Mouse (Mus musculus) adipocyte (in vitro differentiated cells): Measurements from ENCODE around the gene Armcx4.
"Not testable (repeated sequence)": the region's sequence is repeated elsewhere in the genome, so short reads cannot be mapped to it uniquely, and the experiment has no call there.

Source experiments
- DNase-seq: peaks from one replicate; pipeline ENCODE4 v3.0.0-alpha.2; 2016; ENCODE audit warnings: low spot score

Gene Armcx4

DNA sequence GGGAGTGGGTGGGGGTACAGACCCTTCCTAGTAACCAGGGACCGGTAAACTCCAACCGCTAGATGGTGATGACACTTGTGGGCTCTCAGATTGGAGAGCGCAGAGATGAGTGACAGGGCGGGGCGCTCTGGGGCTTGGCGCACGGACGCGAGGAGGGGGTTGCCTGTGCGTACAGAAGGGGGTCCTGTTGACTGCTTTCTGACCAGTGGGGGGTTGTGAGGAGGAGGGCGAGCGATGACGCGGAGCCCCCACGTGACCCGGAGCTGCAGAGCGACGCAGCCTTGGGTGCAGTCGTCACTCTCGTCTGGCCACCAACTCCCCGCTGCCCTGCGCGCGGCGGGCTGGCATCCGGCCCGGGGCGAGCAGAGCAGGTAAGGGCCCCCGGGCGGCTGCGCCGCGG lies at the start of gene Armcx4:
Armcx4 (plus strand) TSS at position 253 of the 400 bp plus-strand sequence.
- DNase-seq: peak; percentile 21

- DNase-seq: no peak
Observed at GRCm38 (mm10) chrX:134641000-134641760, 45.1 kb upstream of the Armcx4 start.

- no peak for DNase-seq
Observed at GRCm38 (mm10) chrX:134646338-134646737, 40.0 kb upstream of the Armcx4 start.

- no peak for DNase-seq
Observed at GRCm38 (mm10) chrX:134647421-134647820, 38.9 kb upstream of the Armcx4 start.

GRCm38 (mm10) chrX:134648031-134648692 lies 38.2 kb upstream of the Armcx4 start:
- peak; percentile 89 for DNase-seq

DNA sequence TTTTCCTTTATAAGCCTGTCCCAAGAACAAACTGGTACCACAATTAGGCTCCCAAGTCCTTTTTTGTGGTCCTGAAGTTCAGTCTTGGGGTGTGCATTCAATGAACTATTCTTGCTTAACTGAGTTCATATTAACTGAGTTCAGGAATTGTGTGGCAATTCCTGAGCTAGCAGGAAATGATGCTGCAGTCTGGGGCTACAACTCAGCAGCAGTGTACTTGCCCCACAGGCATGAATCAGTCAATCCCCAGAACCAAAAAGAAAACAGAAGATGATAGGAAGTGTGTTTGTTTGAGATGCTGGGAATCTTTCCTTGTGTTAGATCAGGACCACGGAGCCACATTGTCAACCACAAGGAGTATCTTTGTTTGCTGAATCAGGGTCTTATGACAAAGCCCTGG lies 34.3 kb upstream of the Armcx4 start:
- DNase-seq: no peak

GRCm38 (mm10) chrX:134661586-134661985 lies 24.7 kb upstream of the Armcx4 start:
- DNase-seq: no peak

DNA sequence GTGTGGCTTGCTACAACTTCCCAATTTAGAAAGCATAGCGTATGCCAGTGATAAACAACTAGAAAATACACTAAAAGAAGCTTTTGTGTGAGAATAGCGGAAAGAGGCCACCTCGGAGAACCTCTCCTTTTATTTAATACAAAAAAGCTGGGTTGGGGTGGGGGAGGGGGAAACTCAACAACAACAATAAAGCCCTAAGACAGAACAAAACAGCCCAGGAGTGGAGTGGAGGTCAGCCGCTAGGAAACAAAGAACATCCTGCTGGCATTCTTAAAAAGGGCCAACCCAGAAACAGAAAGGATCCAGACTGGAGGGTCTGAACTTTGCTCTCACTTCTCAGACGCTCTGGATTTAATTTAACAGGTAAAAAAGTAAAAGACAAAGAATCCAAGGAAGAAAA lies 11.3 kb upstream of the Armcx4 start:
- DNase-seq: no peak

GRCm38 (mm10) chrX:134675959-134676358 lies 10.4 kb upstream of the Armcx4 start:
- no peak for DNase-seq

DNA sequence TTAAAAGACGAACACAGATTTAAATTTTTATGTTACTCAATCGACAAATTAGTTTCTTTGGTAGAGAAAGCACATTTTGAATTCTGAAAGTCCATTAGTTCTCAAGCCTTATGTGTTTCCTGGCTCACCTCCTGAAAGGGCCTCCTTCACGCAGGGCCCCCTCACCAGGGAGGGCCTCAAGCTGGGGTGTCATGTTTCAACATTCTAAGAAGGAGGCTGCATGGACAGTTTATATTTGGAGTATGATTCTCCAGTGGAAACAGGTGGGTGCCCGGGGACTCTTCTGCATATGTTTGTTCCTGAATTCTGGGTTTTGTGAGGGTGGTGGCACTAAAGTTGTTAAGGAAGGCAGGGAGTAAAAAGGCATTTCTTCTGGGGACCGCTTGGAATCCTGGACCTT lies 1.4 kb upstream of the Armcx4 start:
- no peak for DNase-seq

GRCm38 (mm10) chrX:134686739-134687171 lies 436 bp downstream of the Armcx4 start:
- peak; percentile 24 for DNase-seq

DNA sequence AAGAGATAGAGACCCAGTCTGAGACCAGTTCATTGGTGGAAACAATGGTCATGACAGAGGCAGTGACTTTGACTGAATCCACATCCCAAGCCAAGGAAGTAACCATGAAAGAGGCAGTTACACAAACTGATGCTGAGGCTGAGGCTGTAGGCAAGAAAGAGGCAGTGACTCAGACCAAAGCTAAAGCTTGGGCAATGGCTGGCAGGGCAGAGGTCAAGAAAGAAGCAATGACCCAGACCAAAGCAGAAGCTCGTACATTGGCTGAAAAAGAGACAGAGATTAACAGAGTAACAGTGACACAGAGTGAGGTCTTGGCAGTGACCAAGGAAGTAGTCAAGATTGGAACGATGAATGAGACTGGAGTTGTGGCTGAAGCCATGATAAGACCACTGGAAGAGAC lies 3.4 kb downstream of the Armcx4 start:
- peak; percentile 28 for DNase-seq

GRCm38 (mm10) chrX:134690871-134691539 lies 4.7 kb downstream of the Armcx4 start:
- peak; percentile 62 for DNase-seq

GRCm38 (mm10) chrX:134691540-134691935 lies 5.2 kb downstream of the Armcx4 start:
- DNase-seq: peak; percentile 70

- no peak for DNase-seq
Observed at GRCm38 (mm10) chrX:134716863-134717262, 30.5 kb downstream of the Armcx4 start.

DNA sequence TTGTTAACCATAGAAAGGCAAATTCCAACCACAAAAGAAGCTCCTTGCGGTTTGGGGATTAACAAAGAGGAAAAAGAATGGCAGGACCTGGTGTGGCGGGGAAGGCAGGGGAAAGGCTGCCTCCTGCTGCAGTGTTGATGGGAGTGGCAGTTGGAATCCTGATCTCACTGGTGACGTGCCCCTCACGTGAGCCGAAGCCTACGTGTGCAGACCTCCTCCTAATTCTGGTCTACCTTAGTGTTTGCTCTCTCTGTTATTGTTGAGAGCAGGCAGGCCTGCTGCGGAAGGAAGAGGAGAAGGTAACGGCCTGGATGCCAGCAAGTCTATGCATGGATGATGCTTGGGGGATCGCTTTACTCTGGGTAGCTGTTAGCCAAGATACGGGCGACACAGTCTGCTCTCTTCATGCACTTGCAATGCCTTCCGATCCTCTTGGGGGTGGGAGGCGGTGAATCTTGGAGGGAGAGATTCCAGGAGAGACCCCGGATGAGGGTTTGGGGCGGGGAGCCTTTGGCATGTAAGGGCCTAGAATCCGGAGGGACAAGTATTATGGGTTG lies 31.5 kb downstream of the Armcx4 start, which contains the start of gene Armcx1:
Armcx1 (plus strand) TSS at position 212 of the 557 bp plus-strand sequence.
- DNase-seq: peak; percentile 73

DNA sequence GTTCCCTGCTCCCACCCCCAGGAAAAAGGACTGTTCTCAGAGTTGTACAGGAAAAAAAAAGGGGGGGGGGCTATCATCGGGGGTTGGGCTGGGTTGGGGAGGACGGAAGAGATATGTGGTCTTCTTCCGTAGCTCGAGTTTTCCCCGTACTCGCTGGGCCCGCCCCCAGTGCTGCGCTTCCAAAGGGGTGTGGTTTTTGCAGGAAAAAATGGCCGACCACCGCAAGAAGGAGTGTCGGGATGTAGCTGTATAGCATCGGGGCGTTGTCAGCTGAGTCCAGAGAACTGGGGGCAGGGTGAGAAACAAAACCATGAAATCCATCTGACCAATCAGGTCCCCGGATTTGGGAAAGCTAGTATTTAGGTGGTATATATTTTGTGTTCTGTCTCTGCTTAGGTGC lies 32.2 kb downstream of the Armcx4 start:
- DNase-seq: peak; percentile 50

GRCm38 (mm10) chrX:134723762-134724161 lies 37.4 kb downstream of the Armcx4 start:
- not testable (repeated sequence) for DNase-seq

DNA sequence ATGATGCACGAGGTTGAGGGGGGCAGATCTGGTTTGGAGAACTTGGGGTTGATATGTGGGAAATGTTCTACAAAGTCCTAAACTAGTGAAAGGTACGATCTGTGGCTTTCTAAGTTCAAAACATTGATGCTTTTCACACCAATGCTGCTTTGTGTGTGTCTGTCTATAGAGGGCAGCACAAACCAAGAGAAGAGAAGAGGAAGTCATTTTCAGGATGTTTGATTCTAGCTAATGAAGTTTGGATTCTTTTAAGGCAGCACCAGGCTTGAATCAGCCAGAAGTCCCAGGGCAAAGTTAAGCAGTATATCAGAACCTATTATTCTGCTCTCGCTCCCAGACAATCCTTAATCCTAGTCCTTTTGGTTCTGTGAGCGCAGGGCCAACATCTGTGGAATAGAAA lies 43.5 kb downstream of the Armcx4 start:
- DNase-seq: peak; percentile 48

DNA sequence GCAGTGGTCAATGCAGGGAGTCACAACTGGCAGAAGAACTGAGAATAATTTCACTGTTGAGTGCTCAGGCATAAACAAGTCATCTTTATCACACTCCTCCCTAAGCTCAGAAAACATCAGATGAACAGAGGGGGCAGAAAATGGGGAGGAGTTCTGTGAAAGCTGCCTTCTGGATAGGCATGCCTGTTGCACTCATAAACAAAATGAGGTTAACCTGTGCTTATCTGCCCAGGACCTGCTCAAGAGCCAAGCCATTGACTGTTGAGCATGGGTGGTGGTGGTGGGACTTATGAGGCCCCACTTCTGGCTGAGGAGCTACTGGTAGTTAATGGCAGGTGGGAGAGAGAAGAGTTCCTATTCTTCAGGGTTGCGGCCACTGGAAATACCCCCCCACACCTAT lies 51.5 kb downstream of the Armcx4 start:
- no peak for DNase-seq

- no peak for DNase-seq
Observed at GRCm38 (mm10) chrX:134739160-134739559, 52.8 kb downstream of the Armcx4 start.

- no peak for DNase-seq
Observed at GRCm38 (mm10) chrX:134741862-134742261, 55.5 kb downstream of the Armcx4 start.
